8 mouse cellular contexts compared by ENCODE assay signal in genomic region chr8:84799136-84799931, GRCm38 (mm10). TPM values are rescaled to one million over a fixed set of nuclear protein-coding genes. Genes with fewer than 3 reads are reported as not detected.
DNase-seq lines count a peak whose midpoint lies in the region; ATAC-seq lines count a peak whose summit lies in the region.

No protein-coding gene starts in this region.

- peak overlapping the region; percentile 67 for H3K4me3 ChIP-seq in embryonic facial prominence, embryonic 12.5 days
- peak overlapping the region; percentile 90 for H3K4me3 ChIP-seq in heart, embryonic 16.5 days (ENCODE audit: low read length)
- peak overlapping the region; percentile 79 for H3K4me3 ChIP-seq in stomach, embryonic 15.5 days (replicated peaks)

- peak overlapping the region; percentile 67 for H3K4me2 ChIP-seq in embryonic facial prominence, embryonic 12.5 days (replicated peaks)
- peak overlapping the region; percentile 76 for H3K4me2 ChIP-seq in heart, embryonic 16.5 days (ENCODE audit: low read depth, low read length)
- peak overlapping the region; percentile 82 for H3K4me2 ChIP-seq in stomach, embryonic 15.5 days

- no peak for ATAC-seq in embryonic facial prominence, embryonic 12.5 days (ENCODE audit: insufficient number of reproducible peaks, insufficient read depth, low FRiP score, low TSS enrichment)
- peak; percentile 29; the same call in 1 of the 2 replicates for ATAC-seq in heart, embryonic 16.5 days (replicated peaks; ENCODE audit: extremely low read depth, insufficient read depth, low FRiP score)
- peak; percentile 59 for ATAC-seq in megakaryocyte progenitor cell, adult 5-6 weeks (replicated peaks; ENCODE audit: poor library complexity)
- 0 out of 2 replicates have a peak, but pooled peaks have one; percentile 12 for ATAC-seq in stomach, embryonic 15.5 days (ENCODE audit: insufficient read depth, low FRiP score, low read depth)

- intact Hi-C loops in heart, postnatal 25 days (cut with DNase I), result no loop called here

- H3K9ac ChIP-seq in embryonic facial prominence, embryonic 12.5 days, result peak overlapping the region; percentile 94
- peak overlapping the region; percentile 96 for H3K9ac ChIP-seq in heart, embryonic 16.5 days (ENCODE audit: low read length)
- peak overlapping the region; percentile 95 for H3K9ac ChIP-seq in stomach, embryonic 15.5 days

- no peaks in the 10 kb centered on the region for H3K9me3 ChIP-seq in embryonic facial prominence, embryonic 12.5 days
- H3K9me3 ChIP-seq in heart, embryonic 16.5 days (replicated peaks; ENCODE audit: control insufficient read depth, low read length), result no peaks in the 10 kb centered on the region
- H3K9me3 ChIP-seq in stomach, embryonic 15.5 days, result no peaks in the 10 kb centered on the region

- H3K27ac ChIP-seq in embryonic facial prominence, embryonic 12.5 days, result peak overlapping the region; percentile 71
- H3K27ac ChIP-seq in heart, embryonic 16.5 days (ENCODE audit: low read length), result peak overlapping the region; percentile 90
- peak overlapping the region; percentile 84 for H3K27ac ChIP-seq in stomach, embryonic 15.5 days

- peaks cover 13% of the 10 kb centered on the region for H3K36me3 ChIP-seq in embryonic facial prominence, embryonic 12.5 days
- H3K36me3 ChIP-seq in heart, embryonic 16.5 days (ENCODE audit: control insufficient read depth, insufficient read depth), result no peaks in the 10 kb centered on the region
- H3K36me3 ChIP-seq in stomach, embryonic 15.5 days, result 0 out of 2 replicates have a peak, but pooled peaks cover 5% of the 10 kb centered on the region

- WGBS in embryonic facial prominence, embryonic 12.5 days, result under 1% methylated on average over 86 of the region's 108 CpGs
- under 1% methylated on average over 81 of the region's 108 CpGs for WGBS in heart, embryonic 16.5 days
- under 1% methylated on average over 94 of the region's 108 CpGs for WGBS in stomach, embryonic 15.5 days

- peaks cover 89% of the 10 kb centered on the region for H3K27me3 ChIP-seq in embryonic facial prominence, embryonic 12.5 days
- H3K27me3 ChIP-seq in heart, embryonic 16.5 days (ENCODE audit: control insufficient read depth, insufficient read depth, low read length), result peaks cover 20% of the 10 kb centered on the region
- H3K27me3 ChIP-seq in stomach, embryonic 15.5 days (replicated peaks), result peaks cover 26% of the 10 kb centered on the region; the same call in 1 of the 2 replicates

- H3K4me1 ChIP-seq in embryonic facial prominence, embryonic 12.5 days, result peaks cover 31% of the 10 kb centered on the region
- peaks cover 18% of the 10 kb centered on the region for H3K4me1 ChIP-seq in heart, embryonic 16.5 days (ENCODE audit: control insufficient read depth, insufficient read depth, low read length)
- peaks cover 35% of the 10 kb centered on the region for H3K4me1 ChIP-seq in stomach, embryonic 15.5 days

- peak; percentile 73 to 80 for DNase-seq in heart, adult 18-20 months
- DNase-seq in heart, postnatal 25 days (ENCODE audit: low spot score), result no peak
- DNase-seq in NIH3T3 (ENCODE audit: low read depth), result peak; percentile 92
- peak; percentile 40 to 76 for DNase-seq in kidney, postnatal 36 days

RNA-seq across cellular contexts. Expression of gene Nfix, which starts 0.8 kb away (rescaled TPM):
- total RNA-seq in heart, adult 18-20 months (2021), result 100 to 1,000 TPM; 250 to 260 TPM
- 100 to 1,000 TPM; 287 to 311 TPM for total RNA-seq in heart, postnatal 25 days (2021)
- polyA plus RNA-seq in embryonic facial prominence, embryonic 12.5 days (2016; fragmentation: Nextera tagmentation; extraction: Ambion mirVana), result 18.4 and 21.2 TPM in 2 replicates
- 12.7 and 15.9 TPM in 2 replicates for polyA plus RNA-seq in heart, embryonic 16.5 days (2015; fragmentation: Nextera tagmentation; extraction: Ambion mirVana)
- 44.4 and 46.9 TPM in 2 replicates for total RNA-seq in megakaryocyte progenitor cell, adult 5-6 weeks (2015)
- total RNA-seq in megakaryocyte progenitor cell, adult 5-6 weeks (2017), result 12.0 and 15.7 TPM in 2 replicates
- polyA plus RNA-seq in stomach, embryonic 15.5 days (2015; fragmentation: Nextera tagmentation; extraction: Ambion mirVana), result 28.7 and 29.3 TPM in 2 replicates

RNA-seq across cellular contexts. Expression of gene Dand5, which starts 23.3 kb away (rescaled TPM):
- total RNA-seq in heart, adult 18-20 months (2021), result 10 to 100 TPM; 10.0 to 13.2 TPM
- 10 to 100 TPM in 1 of 2 experiments, 1 to 10 TPM in 1; 9.6 to 10.3 TPM for total RNA-seq in heart, postnatal 25 days (2021)
- 5.3 and 5.5 TPM in 2 replicates for polyA plus RNA-seq in embryonic facial prominence, embryonic 12.5 days (2016; fragmentation: Nextera tagmentation; extraction: Ambion mirVana)
- 6.6 and 6.8 TPM in 2 replicates for polyA plus RNA-seq in heart, embryonic 16.5 days (2015; fragmentation: Nextera tagmentation; extraction: Ambion mirVana)
- total RNA-seq in megakaryocyte progenitor cell, adult 5-6 weeks (2015), result 2.2 and 2.4 TPM in 2 replicates
- 1.7 and 4.0 TPM in 2 replicates for total RNA-seq in megakaryocyte progenitor cell, adult 5-6 weeks (2017)
- 6.3 and 6.9 TPM in 2 replicates for polyA plus RNA-seq in stomach, embryonic 15.5 days (2015; fragmentation: Nextera tagmentation; extraction: Ambion mirVana)

RNA-seq across cellular contexts. Expression of gene Gadd45gip1, which starts 32.0 kb away (rescaled TPM):
- 10 to 100 TPM; 31.5 to 35.7 TPM for total RNA-seq in heart, adult 18-20 months (2021)
- 10 to 100 TPM; 28.9 to 30.0 TPM for total RNA-seq in heart, postnatal 25 days (2021)
- polyA plus RNA-seq in embryonic facial prominence, embryonic 12.5 days (2016; fragmentation: Nextera tagmentation; extraction: Ambion mirVana), result 46.7 and 46.8 TPM in 2 replicates
- polyA plus RNA-seq in heart, embryonic 16.5 days (2015; fragmentation: Nextera tagmentation; extraction: Ambion mirVana), result 47.7 and 48.3 TPM in 2 replicates
- total RNA-seq in megakaryocyte progenitor cell, adult 5-6 weeks (2015), result 21.4 and 21.9 TPM in 2 replicates
- 51.2 and 57.4 TPM in 2 replicates for total RNA-seq in megakaryocyte progenitor cell, adult 5-6 weeks (2017)
- polyA plus RNA-seq in stomach, embryonic 15.5 days (2015; fragmentation: Nextera tagmentation; extraction: Ambion mirVana), result 52.7 and 54.5 TPM in 2 replicates

RNA-seq across cellular contexts. Expression of gene Rad23a, which starts 41.1 kb away (rescaled TPM):
- 10 to 100 TPM; 88.5 to 96.7 TPM for total RNA-seq in heart, adult 18-20 months (2021)
- total RNA-seq in heart, postnatal 25 days (2021), result 10 to 100 TPM; 80.8 to 81.1 TPM
- 96.0 TPM in 2 replicates for polyA plus RNA-seq in embryonic facial prominence, embryonic 12.5 days (2016; fragmentation: Nextera tagmentation; extraction: Ambion mirVana)
- polyA plus RNA-seq in heart, embryonic 16.5 days (2015; fragmentation: Nextera tagmentation; extraction: Ambion mirVana), result 128 and 131 TPM in 2 replicates
- 30.2 and 34.4 TPM in 2 replicates for total RNA-seq in megakaryocyte progenitor cell, adult 5-6 weeks (2015)
- 26.2 and 26.3 TPM in 2 replicates for total RNA-seq in megakaryocyte progenitor cell, adult 5-6 weeks (2017)
- polyA plus RNA-seq in stomach, embryonic 15.5 days (2015; fragmentation: Nextera tagmentation; extraction: Ambion mirVana), result 115 and 130 TPM in 2 replicates

RNA-seq across cellular contexts. Expression of gene Calr, which starts 47.4 kb away (rescaled TPM):
- total RNA-seq in heart, adult 18-20 months (2021), result 100 to 1,000 TPM; 297 to 306 TPM
- total RNA-seq in heart, postnatal 25 days (2021), result 100 to 1,000 TPM; 365 to 441 TPM
- 919 and 944 TPM in 2 replicates for polyA plus RNA-seq in embryonic facial prominence, embryonic 12.5 days (2016; fragmentation: Nextera tagmentation; extraction: Ambion mirVana)
- 630 and 641 TPM in 2 replicates for polyA plus RNA-seq in heart, embryonic 16.5 days (2015; fragmentation: Nextera tagmentation; extraction: Ambion mirVana)
- 1,060 and 1,133 TPM in 2 replicates for total RNA-seq in megakaryocyte progenitor cell, adult 5-6 weeks (2015)
- 4,756 and 5,574 TPM in 2 replicates for total RNA-seq in megakaryocyte progenitor cell, adult 5-6 weeks (2017)
- polyA plus RNA-seq in stomach, embryonic 15.5 days (2015; fragmentation: Nextera tagmentation; extraction: Ambion mirVana), result 938 and 1,051 TPM in 2 replicates

Comparison
In these comparisons a context has a peak if more than half of its experiments do, and no peak if none do; other contexts are left out.
1. RNA of gene Nfix, which starts 0.8 kb away (total RNA-seq): 287 to 311 TPM in heart, postnatal 25 days and 250 to 260 TPM in heart, adult 18-20 months; 12.0 to 46.9 TPM in megakaryocyte progenitor cell, adult 5-6 weeks; every median in the first group is over 4 times any median in the second.
2. Peak in every context shown above with its lines, with median percentiles within 50 percentile points of each other: H3K27ac ChIP-seq, H3K4me2 ChIP-seq, H3K4me3 ChIP-seq and H3K9ac ChIP-seq.